Mouse (Mus musculus) CH12.LX (cell line): Measurements from ENCODE around the gene Rwdd2a. TPM values are rescaled to one million over a fixed set of nuclear protein-coding genes. Genes with fewer than 3 reads are reported as not detected.

ENCODE experiments used
- DNase-seq: peaks from one replicate; pipeline ENCODE4 v3.0.0-alpha.2; 2013; ENCODE audit errors: extremely low read depth
- H3K27ac ChIP-seq: 2 replicates; pipeline ENCODE4 v1.5.1; 2012; ENCODE audit warnings: low read depth, mild to moderate bottlenecking, control low read depth, moderate library complexity; ENCODE audit not compliant: insufficient read depth
- H3K27me3 ChIP-seq: replicated peaks from 2 replicates; pipeline ENCODE3; 2012; ENCODE audit warnings: inconsistent platforms
- H3K36me3 ChIP-seq, 2 experiments: replicated peaks in 1 of 2; 2 replicates each; pipeline versions ENCODE3 to v1.6.1; 2012; ENCODE audit warnings: inconsistent platforms in 1 of 2, low read length in 1 of 2, mild to moderate bottlenecking in 1 of 2, mixed read lengths in 1 of 2, moderate library complexity in 1 of 2; ENCODE audit not compliant: control insufficient read depth in 1 of 2, insufficient read depth in 1 of 2
- H3K4me1 ChIP-seq, 2 experiments: 2 replicates each; pipeline ENCODE4 v1.6.1; 2012; ENCODE audit warnings: inconsistent platforms in 1 of 2, moderate library complexity in 1 of 2; ENCODE audit not compliant: insufficient read depth in 2 of 2, control insufficient read depth in 1 of 2
- H3K4me2 ChIP-seq: 2 replicates; pipeline ENCODE4 v1.6.1; 2012; ENCODE audit warnings: low read depth, mild to moderate bottlenecking, control low read depth; ENCODE audit not compliant: poor library complexity, insufficient read depth, severe bottlenecking
- H3K4me3 ChIP-seq, 3 experiments: fragments of 150-350 bp in 1 of 3; sonication (generic) in 1 of 3; replicated peaks in 1 of 3; 2 replicates each; pipeline versions ENCODE3 to v1.5.1; 2011 to 2012; ENCODE audit warnings: low read depth in 2 of 3, low read length in 2 of 3, mild to moderate bottlenecking in 2 of 3, moderate library complexity in 2 of 3, control low read depth in 1 of 3, improper control_type of control experiment in 1 of 3, inconsistent platforms in 1 of 3, mixed read lengths in 1 of 3; ENCODE audit not compliant: poor library complexity in 1 of 3
- H3K79me2 ChIP-seq: replicated peaks from 2 replicates; pipeline ENCODE4 v1.6.1; 2012; ENCODE audit warnings: mild to moderate bottlenecking, moderate library complexity; ENCODE audit not compliant: control insufficient read depth, poor library complexity, insufficient read depth, severe bottlenecking; ENCODE audit errors: extremely low read depth
- H3K9ac ChIP-seq: 2 replicates; pipeline ENCODE4 v1.6.1; 2012; ENCODE audit warnings: low read depth, mild to moderate bottlenecking, control low read depth, moderate library complexity; ENCODE audit not compliant: insufficient read depth
- H3K9me3 ChIP-seq: replicated peaks from 2 replicates; pipeline ENCODE3; 2012; ENCODE audit warnings: low read length, inconsistent platforms, mixed read lengths
- CTCF ChIP-seq, 2 experiments: IDR thresholded peaks in 1 of 2; conservative IDR thresholded peaks in 1 of 2; 2 replicates each; pipeline ENCODE4 v1.5.1; 2011 to 2012; ENCODE audit warnings: low read depth in 2 of 2, low read length in 2 of 2, improper control_type of control experiment in 1 of 2, inconsistent platforms in 1 of 2, mild to moderate bottlenecking in 1 of 2, moderate library complexity in 1 of 2
- ELF1 ChIP-seq: IDR thresholded peaks from 2 replicates; pipeline ENCODE4 v1.6.1; 2014; ENCODE audit warnings: low read depth, mild to moderate bottlenecking, inconsistent platforms, low read length, improper control_type of control experiment
- EP300 ChIP-seq: IDR thresholded peaks from 2 replicates; pipeline ENCODE4 v1.6.1; 2011; ENCODE audit warnings: low read length, improper control_type of control experiment
- ETS1 ChIP-seq: conservative IDR thresholded peaks from 2 replicates; pipeline ENCODE4 v1.6.1; 2012; ENCODE audit warnings: low read depth, mild to moderate bottlenecking, inconsistent platforms, low read length, improper control_type of control experiment, moderate library complexity
- HCFC1 ChIP-seq: IDR thresholded peaks from 2 replicates; pipeline ENCODE4 v1.6.1; 2012; ENCODE audit warnings: low read depth, mild to moderate bottlenecking, inconsistent platforms, low read length, improper control_type of control experiment
- IRF4 ChIP-seq: IDR thresholded peaks from 2 replicates; pipeline ENCODE4 v1.6.1; 2014; ENCODE audit warnings: low read depth, mild to moderate bottlenecking, inconsistent platforms, low read length, improper control_type of control experiment
- JUND ChIP-seq: conservative IDR thresholded peaks from 2 replicates; pipeline ENCODE4 v1.6.1; 2011; ENCODE audit warnings: low read depth, low read length, improper control_type of control experiment
- MAFK ChIP-seq: IDR thresholded peaks from 2 replicates; pipeline ENCODE4 v1.6.1; 2011; ENCODE audit warnings: low read length, improper control_type of control experiment; ENCODE audit not compliant: insufficient replicate concordance
- NELFE ChIP-seq: IDR thresholded peaks from 2 replicates; pipeline ENCODE4 v1.6.1; 2011; ENCODE audit warnings: low read depth, low read length, improper control_type of control experiment
- NRF1 ChIP-seq: IDR thresholded peaks from 2 replicates; pipeline ENCODE4 v1.6.1; 2014; ENCODE audit warnings: low read depth, mild to moderate bottlenecking, inconsistent platforms, low read length, improper control_type of control experiment, moderate library complexity
- PAX5 ChIP-seq: IDR thresholded peaks from 2 replicates; pipeline ENCODE4 v1.6.1; 2012; ENCODE audit warnings: low read length, inconsistent platforms, mixed read lengths
- RAD21 ChIP-seq: IDR thresholded peaks from 2 replicates; pipeline ENCODE4 v1.6.1; 2011; ENCODE audit warnings: low read depth, mild to moderate bottlenecking, low read length, improper control_type of control experiment, moderate library complexity
- SMC3 ChIP-seq: IDR thresholded peaks from 2 replicates; pipeline ENCODE4 v1.6.1; 2011; ENCODE audit warnings: low read depth, low read length, improper control_type of control experiment
- USF1 ChIP-seq: IDR thresholded peaks from 2 replicates; pipeline ENCODE4 v1.6.1; 2014; ENCODE audit warnings: low read depth, mild to moderate bottlenecking, inconsistent platforms, low read length, improper control_type of control experiment
- ZNF384 ChIP-seq: IDR thresholded peaks from 2 replicates; pipeline ENCODE4 v1.6.1; 2012; ENCODE audit warnings: low read depth, low read length, improper control_type of control experiment, inconsistent platforms
- dilution Hi-C: fragments of 300-500 bp; cut with MboI; formaldehyde crosslinking; loops from 2 replicates; pipeline ENCODE4 v1.14.3; 2020; ENCODE audit warnings: low sequenced_read_pairs; ENCODE audit not compliant: extremely low pct_unique_long_range_greater_than_20kb, extremely low pct_ligation_motif_present
- in situ Hi-C: fragments of 300-500 bp; cut with MboI; formaldehyde crosslinking; loops from 3 replicates; pipeline ENCODE4 v1.14.3; 2019; ENCODE audit warnings: low sequenced_read_pairs, low pct_ligation_motif_present, low pct_unique_long_range_greater_than_20kb, mixed read lengths
- polyA plus RNA-seq: library from polyadenylated mRNA; unstranded; fragments of >175 nt; gene quantifications from 2 replicates; pipeline ENCODE4 v1.2.1, GENCODE M21; 2012; ENCODE audit warnings: low read depth; ENCODE audit not compliant: insufficient read length
- total RNA-seq, 2 experiments: library from RNA; depleted of rRNA; stranded (reverse); fragments of 300-350 nt in 1 of 2; fragments of >200 nt in 1 of 2; gene quantifications; 2 replicates each; pipeline ENCODE4 v1.2.3; 2012 to 2014

The Rwdd2a gene
- total and polyA plus RNA-seq, 3 experiments = 1.7 to 2.9 (median 2.1) TPM

GRCm38 (mm10) chr9:86583740-86584139 is 11.9 kb downstream of the Rwdd2a start:
- TF ChIP-seq CTCF (conservative IDR thresholded peaks at IDR 0.05 in 1 of 2, IDR thresholded peaks at IDR 0.05 in 1 of 2; ENCODE audit: low read depth in 2 of 2, low read length in 2 of 2) (peak; percentile 87 to 93), ZNF384 (no peak), ETS1 (no peak), ELF1 (peak; percentile 50; the same call in 1 of the 2 replicates), IRF4 (peak; percentile 36; the same call in 1 of the 2 replicates), RAD21 (peak; percentile 74), USF1 (no peak), EP300 (no peak), SMC3 (peak; percentile 73)
- in situ Hi-C loops = no loop called here
- Histone ChIP-seq H3K36me3 (peaks cover 2 to 71% of the 10 kb centered on the region in 2 experiments), H3K27ac (no peak overlapping the region), H3K4me1 (peaks cover 0 to 8% of the 10 kb centered on the region in 2 experiments; a peak in 2 of 4 replicates), H3K27me3 (no peaks in the 10 kb centered on the region), H3K79me2 (no peaks in the 10 kb centered on the region), H3K9me3 (no peaks in the 10 kb centered on the region), H3K9ac (no peak overlapping the region), H3K4me2 (no peak overlapping the region), H3K4me3 (no peak overlapping the region)
- DNase-seq = peak; percentile 66
- dilution Hi-C loops = no loop called here

- no peak for DNase-seq
- no peaks in the 10 kb centered on the region for H3K9me3 ChIP-seq
- in situ Hi-C loops = no loop called here
- TF ChIP-seq PAX5 = no peak
- no peak for TF ChIP-seq HCFC1
- TF ChIP-seq NRF1 = no peak
- no peak for TF ChIP-seq ELF1
- TF ChIP-seq JUND = no peak
- peak; percentile 65; the same call in 1 of the 2 replicates for TF ChIP-seq MAFK
- no peak for TF ChIP-seq ZNF384
- no peak for TF ChIP-seq NELFE
- H3K4me2 ChIP-seq = no peak overlapping the region
- peaks cover 0 to 8% of the 10 kb centered on the region in 2 experiments; a peak in 2 of 4 replicates for H3K4me1 ChIP-seq
- H3K27ac ChIP-seq = no peak overlapping the region
- no peaks in the 10 kb centered on the region for H3K79me2 ChIP-seq
- no peaks in the 10 kb centered on the region for H3K27me3 ChIP-seq
- H3K4me3 ChIP-seq = no peak overlapping the region
- dilution Hi-C loops = no loop called here
- no peak overlapping the region for H3K9ac ChIP-seq
- peaks cover 0 to 75% of the 10 kb centered on the region in 2 experiments for H3K36me3 ChIP-seq
Measured at GRCm38 (mm10) chr9:86587019-86587795, 15.4 kb downstream of the Rwdd2a start.
